Mouse (Mus musculus) cortical plate, adult 2 months (tissue): ENCODE results near the gene Cenph.
"Not testable (repeated sequence)": the region's sequence is repeated elsewhere in the genome, so short reads cannot be mapped to it uniquely, and the experiment has no call there.

Experiments used
- CTCF ChIP-seq: fragments of 200-500 bp; IDR thresholded peaks from 2 replicates; pipeline ENCODE4 v1.5.1; 2011; ENCODE audit warnings: mild to moderate bottlenecking, control low read depth, low read length; ENCODE audit not compliant: insufficient read depth; ENCODE audit errors: extremely low read depth
- POLR2A ChIP-seq: fragments of 200-500 bp; IDR thresholded peaks from 2 replicates; pipeline ENCODE4 v1.6.1; 2011; ENCODE audit warnings: mild to moderate bottlenecking, low read length, control low read depth; ENCODE audit not compliant: insufficient read depth; ENCODE audit errors: extremely low read depth

GRCm38 (mm10) chr13:100731462-100732046 is 44.1 kb downstream of the Cenph start:
- TF ChIP-seq CTCF, POLR2A: not testable (repeated sequence)
